Mouse (Mus musculus): ENCODE results near the gene Pikfyve.

Gene Pikfyve

GRCm38 (mm10) chr1:65314054-65315021 is 127.9 kb downstream of the Pikfyve start:
- DNase-seq (ENCODE audit: low spot score): no peak

GRCm38 (mm10) chr1:65315022-65315407 is 128.5 kb downstream of the Pikfyve start:
- no peak for DNase-seq (ENCODE audit: low spot score)

Measured in layer of hippocampus, adult 11-12 months (tissue).